Mouse (Mus musculus) urinary bladder, postnatal 36 days (tissue): Measurements from ENCODE around the gene Dchs2.
"Not testable (repeated sequence)": the region's sequence is repeated elsewhere in the genome, so short reads cannot be mapped to it uniquely, and the experiment has no call there.

Experiments used
- DNase-seq, 2 experiments: peaks; one replicate each; pipeline ENCODE4 v3.0.0; 2022; ENCODE audit warnings: low spot score in 2 of 2, mixed read lengths in 1 of 2

The Dchs2 gene

GRCm38 (mm10) chr3:83127726-83128448 lies at the start of gene Dchs2:
TSS of gene Dchs2 (plus strand) at chr3:83127948.
- no peak for DNase-seq

- DNase-seq, result peak; percentile 42 to 56
Observed at GRCm38 (mm10) chr3:83080567-83081055, 47.1 kb upstream of the Dchs2 start.

- DNase-seq, result no peak
Observed at GRCm38 (mm10) chr3:83097586-83097985, 30.2 kb upstream of the Dchs2 start.

GRCm38 (mm10) chr3:83098546-83099034 lies 29.2 kb upstream of the Dchs2 start:
- no peak for DNase-seq

GRCm38 (mm10) chr3:83099139-83099538 lies 28.6 kb upstream of the Dchs2 start:
- DNase-seq, result no peak

- DNase-seq, result no peak
Observed at GRCm38 (mm10) chr3:83099651-83100050, 28.1 kb upstream of the Dchs2 start.

- no peak for DNase-seq
Observed at GRCm38 (mm10) chr3:83102286-83102685, 25.5 kb upstream of the Dchs2 start.

GRCm38 (mm10) chr3:83110163-83110562 lies 17.6 kb upstream of the Dchs2 start:
- no peak for DNase-seq

GRCm38 (mm10) chr3:83111485-83112261 lies 16.1 kb upstream of the Dchs2 start:
- DNase-seq, result no peak

- DNase-seq, result no peak
Observed at GRCm38 (mm10) chr3:83112869-83113268, 14.9 kb upstream of the Dchs2 start.

GRCm38 (mm10) chr3:83114946-83115345 lies 12.8 kb upstream of the Dchs2 start:
- DNase-seq, result no peak

GRCm38 (mm10) chr3:83117592-83117991 lies 10.2 kb upstream of the Dchs2 start:
- DNase-seq, result no peak

GRCm38 (mm10) chr3:83123945-83124344 lies 3.8 kb upstream of the Dchs2 start:
- DNase-seq, result not testable (repeated sequence)

- DNase-seq, result peak in 1 of 2 experiments; percentile 3
Observed at GRCm38 (mm10) chr3:83127088-83127725, 541 bp upstream of the Dchs2 start.

- DNase-seq, result peak in 1 of 2 experiments; percentile 3
Observed at GRCm38 (mm10) chr3:83128449-83128922, 738 bp downstream of the Dchs2 start.

- DNase-seq, result no peak
Observed at GRCm38 (mm10) chr3:83129151-83129550, 1.4 kb downstream of the Dchs2 start.

- DNase-seq, result no peak
Observed at GRCm38 (mm10) chr3:83136413-83136812, 8.7 kb downstream of the Dchs2 start.

- no peak for DNase-seq
Observed at GRCm38 (mm10) chr3:83138820-83139219, 11.1 kb downstream of the Dchs2 start.

- no peak for DNase-seq
Observed at GRCm38 (mm10) chr3:83145610-83146009, 17.9 kb downstream of the Dchs2 start.

GRCm38 (mm10) chr3:83147273-83148054 lies 19.7 kb downstream of the Dchs2 start:
- no peak for DNase-seq

GRCm38 (mm10) chr3:83148055-83148447 lies 20.3 kb downstream of the Dchs2 start:
- DNase-seq, result no peak
